Mouse (Mus musculus) bone marrow macrophage, adult 2 months (primary cell): ENCODE measurements at regions not wholly inside any gene's neighbourhood (a gene's known extent, or its start where the extent isn't known, plus 50 kb on each side); places are given as distances from the start of the nearest gene placed in this dataset.

Source experiments
- CTCF ChIP-seq: IDR thresholded peaks from 2 replicates; pipeline ENCODE4 v1.5.1; 2012; ENCODE audit warnings: low read depth, mild to moderate bottlenecking, low read length, moderate library complexity
- POLR2A ChIP-seq: IDR thresholded peaks from 2 replicates; pipeline ENCODE4 v1.6.1; 2012; ENCODE audit warnings: mild to moderate bottlenecking, low read depth, low read length, borderline replicate concordance

GRCm38 (mm10) chr2:50417135-50417534 is 120.5 kb upstream of the Mmadhc start:
- TF ChIP-seq CTCF = no peak
- no peak for TF ChIP-seq POLR2A
